Mouse (Mus musculus): ENCODE data around the gene Gpr15. TPM values are rescaled to one million over a fixed set of nuclear protein-coding genes. Genes with fewer than 3 reads are reported as not detected.

The Gpr15 gene
- not detected for total RNA-seq (2021)

GRCm38 (mm10) chr16:58718666-58719120 is at the start of gene Gpr15:
TSS of gene Gpr15 (minus strand) at chr16:58719070.
- no peak for DNase-seq
- intact Hi-C loops (cut with DNase I) = no loop called here

DNA sequence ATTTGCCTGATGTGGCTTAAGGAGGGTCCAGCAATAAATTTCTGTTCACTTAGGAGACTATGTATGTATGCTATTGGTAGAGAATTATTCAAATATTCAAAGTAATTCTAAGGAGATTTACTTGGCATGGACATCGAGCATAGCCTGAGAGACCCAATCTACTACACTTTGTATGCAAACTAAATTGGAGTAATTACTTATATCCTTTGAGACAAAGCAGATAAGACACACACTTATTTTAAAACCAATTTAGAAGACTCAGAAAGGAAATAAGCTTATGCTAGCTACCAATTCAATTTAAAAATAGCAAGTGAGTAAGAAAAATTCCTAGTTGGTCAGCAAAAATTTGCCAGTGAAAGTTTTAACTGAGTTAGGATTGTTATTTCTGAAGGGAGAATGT is 44.2 kb upstream of the Gpr15 start, which contains the start of gene Olfr172:
Gene Olfr172 (minus strand): TSS at position 101 of the 400 bp plus-strand sequence.
- DNase-seq = no peak
- intact Hi-C loops (cut with DNase I) = no loop called here

DNA sequence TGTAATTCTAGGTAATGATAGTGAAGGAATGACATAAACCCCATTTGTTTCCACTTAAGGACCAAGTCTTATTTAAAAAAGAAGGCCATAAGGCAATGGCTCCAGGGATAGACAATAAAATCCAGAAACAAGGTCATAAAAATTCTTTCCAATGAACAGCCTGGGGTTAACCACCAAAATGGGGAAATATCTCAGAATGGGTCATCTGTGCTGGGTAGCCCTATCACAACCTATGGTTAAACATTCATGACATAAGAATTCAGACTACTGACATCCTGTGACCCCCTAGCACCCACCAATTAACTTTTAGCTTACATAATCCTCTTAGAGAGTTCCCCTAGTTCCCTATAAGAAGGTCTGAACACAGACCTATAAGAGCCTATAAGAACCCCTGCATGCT is 37.3 kb upstream of the Gpr15 start:
- DNase-seq = no peak
- intact Hi-C loops (cut with DNase I) = no loop called here

GRCm38 (mm10) chr16:58751314-58751713 is 32.4 kb upstream of the Gpr15 start:
- no peak for DNase-seq
- intact Hi-C loops (cut with DNase I) = no loop called here

DNA sequence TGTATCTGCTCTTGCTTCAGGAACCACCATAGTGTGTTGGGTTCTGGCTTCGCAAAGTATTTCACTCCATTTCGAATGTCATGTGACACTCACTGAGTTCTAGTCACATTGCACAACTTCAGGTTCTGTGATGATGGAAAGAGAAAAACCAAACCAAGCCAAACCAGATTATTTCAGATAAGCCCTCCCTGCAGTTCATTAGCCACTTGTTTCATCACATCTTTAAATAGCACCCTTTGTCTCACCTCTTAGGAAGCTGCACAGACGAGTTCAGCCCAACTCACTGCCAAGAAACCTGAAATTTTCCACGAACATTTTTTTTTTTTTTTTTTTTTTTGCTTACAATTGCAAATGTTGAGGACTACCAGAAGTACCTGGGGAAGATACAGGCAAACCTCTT is 27.8 kb upstream of the Gpr15 start:
- no peak for DNase-seq
- intact Hi-C loops (cut with DNase I) = no loop called here

- no peak for DNase-seq
- intact Hi-C loops (cut with DNase I) = no loop called here
These were observed 21.9 kb upstream of the Gpr15 start for GRCm38 (mm10) chr16:58740751-58741150.

- DNase-seq = no peak
- intact Hi-C loops (cut with DNase I) = no loop called here
These were observed 19.9 kb upstream of the Gpr15 start for GRCm38 (mm10) chr16:58738800-58739199.

DNA sequence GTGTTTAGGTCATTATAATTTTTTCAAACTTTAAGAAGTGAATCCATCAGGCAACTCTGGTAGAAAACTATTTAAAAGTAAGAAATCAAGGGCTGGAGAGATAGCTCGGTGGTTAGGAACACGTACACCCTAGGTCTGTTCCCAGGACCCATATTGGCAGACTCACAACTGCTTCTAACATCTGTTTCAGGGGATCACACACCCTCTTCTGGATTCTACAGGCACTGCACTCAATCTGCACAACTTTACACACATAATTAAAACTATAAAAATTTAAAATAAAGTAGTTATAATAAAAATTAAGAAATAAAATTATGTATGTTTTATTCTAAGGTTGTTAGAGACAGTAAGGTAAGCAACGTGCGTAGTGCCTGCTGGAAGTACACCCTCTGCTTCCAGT is 19.3 kb upstream of the Gpr15 start:
- DNase-seq = no peak
- intact Hi-C loops (cut with DNase I) = no loop called here

DNA sequence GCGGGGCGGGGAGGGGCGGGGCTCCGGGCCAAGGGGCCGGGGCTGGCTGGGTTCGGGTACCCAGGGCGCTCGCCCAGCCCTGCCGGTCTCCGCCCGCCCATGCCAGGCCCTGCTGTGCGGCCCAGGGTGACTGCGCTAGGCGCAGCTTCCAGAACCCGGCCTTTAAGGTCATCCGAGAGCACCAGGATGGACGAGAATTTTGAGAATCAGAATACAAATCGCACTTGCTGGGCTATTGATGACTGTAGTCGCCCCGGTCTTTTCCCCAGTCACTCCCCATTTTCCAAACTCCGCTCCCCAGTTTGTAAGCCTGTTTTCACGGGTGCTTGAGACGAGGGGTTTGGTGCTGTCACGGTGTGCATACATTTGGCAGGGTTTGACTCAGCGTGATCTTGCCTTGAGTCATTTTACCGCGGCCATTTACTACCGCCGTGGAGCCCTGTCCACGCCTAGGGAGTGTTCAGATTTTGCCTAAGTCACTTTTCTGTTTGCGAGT is 9.4 kb upstream of the Gpr15 start:
- intact Hi-C loops (cut with DNase I) = no loop called here
- DNase-seq = no peak

GRCm38 (mm10) chr16:58727477-58728131 is 8.7 kb upstream of the Gpr15 start, which contains the start of gene Cldnd1:
TSS of gene Cldnd1 (plus strand) at chr16:58727910.
- intact Hi-C loops (cut with DNase I) = no loop called here
- peak; percentile 97 for DNase-seq

DNA sequence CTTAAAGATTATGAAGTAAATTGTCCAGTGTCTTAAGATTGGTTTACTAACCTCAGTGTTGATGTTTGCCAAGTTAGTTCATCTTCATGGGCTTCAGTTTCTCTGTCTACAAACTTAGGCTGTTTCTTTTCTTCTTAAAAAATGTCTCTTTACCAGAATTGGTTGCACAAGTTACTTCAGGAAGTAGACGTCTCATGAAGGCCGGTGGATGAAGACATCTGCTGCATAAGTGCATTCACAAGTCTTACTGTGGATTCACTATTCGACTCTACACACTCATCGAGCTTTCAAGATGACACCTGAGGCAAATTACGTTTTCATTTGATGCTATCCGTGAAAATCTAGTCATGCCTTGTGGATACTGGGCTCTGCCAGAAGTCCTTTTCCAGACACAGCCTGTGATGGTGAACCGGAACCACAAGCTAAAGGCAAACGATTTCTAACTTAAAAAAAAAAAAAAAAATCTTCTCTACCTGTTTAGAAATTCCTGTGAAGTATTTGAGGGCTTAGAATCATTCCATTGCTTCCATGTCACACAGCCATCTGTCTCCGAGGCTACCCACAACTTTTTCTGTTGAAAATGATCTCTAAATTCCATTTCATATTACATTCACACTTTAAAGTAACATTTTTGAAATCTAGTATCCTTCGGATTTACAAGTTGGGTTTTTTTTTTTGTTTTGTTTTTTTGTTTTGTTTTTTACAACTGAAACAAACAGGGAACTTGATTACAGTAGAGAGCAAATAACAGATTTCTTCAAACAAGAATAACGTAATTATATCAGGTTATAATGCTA is 8.0 kb upstream of the Gpr15 start:
- intact Hi-C loops (cut with DNase I) = no loop called here
- no peak for DNase-seq

GRCm38 (mm10) chr16:58722292-58722691 is 3.4 kb upstream of the Gpr15 start:
- intact Hi-C loops (cut with DNase I) = no loop called here
- no peak for DNase-seq

DNA sequence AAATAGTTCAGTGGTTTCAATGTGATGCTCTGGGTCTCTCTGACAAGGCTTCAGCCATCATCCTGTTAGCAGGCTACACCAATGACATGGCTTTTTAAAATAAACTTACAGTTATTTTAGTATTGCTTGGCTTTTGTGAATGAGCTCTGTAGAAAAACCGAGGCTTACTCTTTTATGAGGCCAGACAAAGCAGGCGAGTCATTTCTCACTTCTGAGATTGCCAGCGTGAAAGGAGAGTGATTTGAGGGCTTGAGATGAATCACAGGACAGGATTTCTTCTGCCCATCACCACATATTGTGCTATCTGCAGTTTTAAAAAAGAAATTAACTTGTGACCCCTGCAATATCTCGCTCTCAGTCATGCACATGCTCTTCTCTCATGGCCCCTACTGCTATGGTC is 3.9 kb downstream of the Gpr15 start:
- intact Hi-C loops (cut with DNase I) = no loop called here
- no peak for DNase-seq

DNA sequence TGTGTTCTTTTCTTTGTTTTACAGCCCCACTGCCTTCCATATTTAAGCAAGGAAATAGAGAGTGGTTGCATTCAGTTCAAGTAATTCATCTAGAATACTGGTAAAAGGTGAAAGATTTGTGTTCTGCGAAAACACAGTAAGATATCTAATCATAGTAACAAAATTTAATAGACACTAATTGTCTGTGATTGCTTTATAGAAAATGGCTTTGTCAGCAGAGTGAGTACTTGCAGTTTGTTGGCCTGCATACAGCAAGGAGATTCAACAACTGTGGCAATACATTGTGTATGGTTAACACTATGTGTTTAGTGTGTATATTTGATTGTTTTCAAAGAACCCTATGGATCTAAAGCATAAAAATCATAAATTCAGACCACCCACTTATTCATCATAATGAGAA is 5.7 kb downstream of the Gpr15 start:
- DNase-seq = no peak
- intact Hi-C loops (cut with DNase I) = no loop called here

DNA sequence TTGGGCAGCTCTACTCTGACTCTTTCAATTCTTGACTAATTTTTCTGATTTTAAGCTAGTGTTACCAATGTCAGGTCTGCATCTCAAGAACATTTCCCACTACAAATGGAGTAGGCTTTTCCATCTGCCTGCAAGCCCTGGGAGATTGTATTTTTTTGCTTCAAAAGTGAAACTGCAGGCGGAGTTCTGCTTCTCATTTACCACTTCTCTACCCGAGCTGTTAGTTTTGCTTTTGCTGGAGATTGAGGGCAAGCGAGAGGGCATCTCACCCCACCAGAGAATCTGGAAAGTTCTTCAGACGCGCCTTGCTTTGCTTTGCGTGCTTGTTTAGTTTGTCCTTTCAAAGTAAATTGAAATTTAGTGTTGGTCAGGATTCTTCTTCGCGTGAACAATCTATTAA is 6.6 kb downstream of the Gpr15 start:
- intact Hi-C loops (cut with DNase I) = no loop called here
- DNase-seq = no peak

- intact Hi-C loops (cut with DNase I) = no loop called here
- no peak for DNase-seq
These were observed 9.3 kb downstream of the Gpr15 start for GRCm38 (mm10) chr16:58709536-58709935.

- no peak for DNase-seq
These were observed 10.0 kb downstream of the Gpr15 start for GRCm38 (mm10) chr16:58708601-58709475.

GRCm38 (mm10) chr16:58707276-58707905 is 11.5 kb downstream of the Gpr15 start:
- no peak for DNase-seq
- intact Hi-C loops (cut with DNase I) = no loop called here

More at GRCm38 (mm10) chr16:58708601-58709475, 10.0 kb downstream of the Gpr15 start:
- intact Hi-C loops (cut with DNase I) = no loop called here

DNA sequence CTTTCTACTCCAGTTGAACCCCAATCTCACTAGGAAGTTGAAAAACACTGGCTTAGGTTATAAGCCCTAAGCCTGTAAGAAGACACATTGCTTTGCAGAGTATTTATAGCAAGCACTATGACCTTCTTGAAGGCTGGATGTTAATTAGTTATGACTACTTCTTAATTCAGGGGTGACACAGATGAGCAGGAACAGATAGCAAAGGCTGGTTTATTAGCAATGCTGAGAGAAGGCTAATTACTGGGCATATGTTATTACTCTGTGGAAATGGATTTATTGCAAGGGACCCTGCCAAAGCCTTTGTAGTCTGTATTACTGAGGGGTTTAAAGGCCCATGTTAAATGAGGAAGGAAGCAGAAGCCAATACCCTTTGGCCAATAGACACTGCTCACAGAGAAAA is 13.9 kb downstream of the Gpr15 start:
- intact Hi-C loops (cut with DNase I) = no loop called here
- no peak for DNase-seq

DNA sequence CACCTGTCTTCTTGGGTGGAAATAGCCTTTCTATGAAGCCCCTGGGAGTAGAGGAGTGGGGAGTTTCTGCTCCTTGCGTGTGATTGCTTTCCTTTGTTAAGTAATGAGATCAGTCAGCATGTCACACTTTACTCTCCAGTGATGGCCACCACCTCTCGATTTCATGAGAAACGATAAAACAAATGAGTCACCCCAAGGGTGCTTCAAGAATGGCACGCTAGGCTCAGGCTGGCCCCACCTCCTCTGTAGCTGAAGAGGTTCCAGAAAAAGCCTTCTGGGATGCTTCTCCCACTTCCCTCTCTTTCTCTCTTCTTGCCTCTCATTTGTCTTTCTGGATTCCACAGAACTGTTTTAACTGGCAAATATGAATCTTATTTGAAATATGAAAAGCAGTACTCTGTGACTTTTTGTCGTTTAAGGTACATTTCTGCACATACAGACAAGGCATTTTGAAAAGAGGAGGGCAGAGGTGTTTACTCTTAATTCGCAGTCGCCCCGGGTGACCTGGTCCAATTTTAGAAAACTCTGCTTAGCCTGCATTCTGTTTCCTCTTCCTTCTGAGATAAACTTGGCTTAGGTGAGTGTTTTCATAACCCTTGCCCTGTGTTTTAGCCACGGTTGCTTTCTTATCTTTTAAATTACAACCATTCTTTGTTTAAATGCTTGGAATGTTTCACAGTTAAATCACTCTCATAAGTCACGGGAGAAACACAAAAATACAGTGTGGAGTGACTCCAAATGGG is 15.3 kb downstream of the Gpr15 start:
- DNase-seq = no peak
- intact Hi-C loops (cut with DNase I) = no loop called here

Data from left cerebral cortex, postnatal 4 days (tissue).